Mouse (Mus musculus) liver, embryonic 14.5 days (tissue): ENCODE data around the gene Enox1. TPM values are rescaled to one million over a fixed set of nuclear protein-coding genes. Genes with fewer than 3 reads are reported as not detected.

ENCODE experiments used
- ATAC-seq: fragments of 200-750 bp; cut with Nextera tagmentation; 2 replicates; pipeline ENCODE4 v1.8.0; 2017; ENCODE audit warnings: moderate number of reproducible peaks, mild to moderate bottlenecking, moderate library complexity; ENCODE audit not compliant: insufficient read depth
- DNase-seq, 3 experiments: peaks; one replicate each; pipeline ENCODE4 v3.0.0-alpha.2; 2012 to 2013; ENCODE audit warnings: low read depth in 3 of 3, low spot score in 3 of 3
- H3K27ac ChIP-seq: fragments of 300-500 bp; sonication (generic); 2 replicates; pipeline ENCODE4 v1.5.1; 2014; ENCODE audit warnings: moderate library complexity, mild to moderate bottlenecking, control low read depth, inconsistent platforms
- H3K27me3 ChIP-seq: fragments of 300-500 bp; sonication (generic); 2 replicates; pipeline ENCODE4 v1.6.1; 2014; ENCODE audit warnings: mild to moderate bottlenecking, low read length, moderate library complexity; ENCODE audit not compliant: control insufficient read depth, insufficient read depth
- H3K36me3 ChIP-seq: fragments of 300-500 bp; sonication (generic); replicated peaks from 2 replicates; pipeline ENCODE4 v1.6.1; 2014; ENCODE audit warnings: low read depth; ENCODE audit not compliant: control insufficient read depth, insufficient read depth
- H3K4me1 ChIP-seq, 2 experiments: fragments of 200-500 bp in 1 of 2; fragments of 300-500 bp in 1 of 2; sonication (generic) in 1 of 2; replicated peaks; 2 replicates each; pipeline ENCODE4 v1.6.1; 2012 to 2014; ENCODE audit warnings: antibody characterized with exemption in 1 of 2, inconsistent platforms in 1 of 2, low read length in 1 of 2; ENCODE audit not compliant: control insufficient read depth in 2 of 2, insufficient read depth in 2 of 2
- H3K4me2 ChIP-seq: fragments of 300-500 bp; sonication (generic); 2 replicates; pipeline ENCODE4 v1.6.1; 2014; ENCODE audit warnings: low read depth, mild to moderate bottlenecking, control low read depth, moderate library complexity
- H3K4me3 ChIP-seq, 2 experiments: fragments of 200-500 bp in 1 of 2; fragments of 300-500 bp in 1 of 2; sonication (generic) in 1 of 2; 2 replicates each; pipeline ENCODE4 v1.5.1; 2012 to 2014; ENCODE audit warnings: low read depth in 2 of 2, low read length in 2 of 2, mild to moderate bottlenecking in 2 of 2, control low read depth in 1 of 2, inconsistent platforms in 1 of 2, moderate library complexity in 1 of 2; ENCODE audit not compliant: insufficient read depth in 1 of 2
- H3K9ac ChIP-seq: fragments of 300-500 bp; sonication (generic); replicated peaks from 2 replicates; pipeline ENCODE4 v1.6.1; 2014; ENCODE audit warnings: mild to moderate bottlenecking, control low read depth, moderate library complexity
- H3K9me3 ChIP-seq: fragments of 300-500 bp; sonication (generic); 2 replicates; pipeline ENCODE4 v1.6.1; 2016; ENCODE audit warnings: low read length, mixed read lengths; ENCODE audit not compliant: control insufficient read depth
- CTCF ChIP-seq: IDR thresholded peaks from 2 replicates; pipeline ENCODE4 v1.5.1; 2016; ENCODE audit warnings: antibody characterized with exemption, low read depth, control low read depth
- EP300 ChIP-seq: IDR thresholded peaks from 2 replicates; pipeline ENCODE4 v1.6.1; 2016; ENCODE audit warnings: antibody characterized with exemption, low read depth
- WGBS: fragments of 180-500 bp; shearing (Covaris S2); extraction: QIAGEN DNeasy Blood & Tissue Kit; methylation state at CpG from one replicate; pipeline ENCODE4 v1.1.7; 2014; ENCODE audit not compliant: insufficient replicate concordance; 5-methylcytosine and 5-hydroxymethylcytosine counted together
- polyA plus RNA-seq, 2 experiments: library from polyadenylated mRNA; depleted of rRNA in 1 of 2; stranded (reverse) in 1 of 2; unstranded in 1 of 2; fragments of >200 nt; fragmentation: Nextera tagmentation in 1 of 2; extraction: Ambion mirVana in 1 of 2; gene quantifications; 2 replicates each; pipeline versions ENCODE4 v1.2.1 to v1.2.3; 2012 to 2014

The Enox1 gene
- polyA plus RNA-seq, 2 experiments = 0.07 to 0.10 TPM

GRCm38 (mm10) chr14:77563922-77564321, 407.4 kb downstream of the Enox1 start:
- no peaks in the 10 kb centered on the region; the same call in 1 of the 2 replicates for H3K9me3 ChIP-seq
- H3K27ac ChIP-seq = no peak overlapping the region
- no peaks in the 10 kb centered on the region for H3K4me1 ChIP-seq
- no peak overlapping the region for H3K9ac ChIP-seq
- H3K36me3 ChIP-seq = no peaks in the 10 kb centered on the region
- H3K4me3 ChIP-seq = no peak overlapping the region
- TF ChIP-seq CTCF = no peak
- TF ChIP-seq EP300 = no peak
- no peak for DNase-seq
- WGBS = 78% methylated on average over 5 of the region's 5 CpGs
- no peak for ATAC-seq
- H3K4me2 ChIP-seq = no peak overlapping the region
- no peaks in the 10 kb centered on the region for H3K27me3 ChIP-seq

GRCm38 (mm10) chr14:77567120-77567519, 410.6 kb downstream of the Enox1 start:
- H3K4me3 ChIP-seq = no peak overlapping the region
- TF ChIP-seq CTCF = no peak
- TF ChIP-seq EP300 = no peak
- no peaks in the 10 kb centered on the region for H3K36me3 ChIP-seq
- H3K4me2 ChIP-seq = no peak overlapping the region
- H3K27me3 ChIP-seq = no peaks in the 10 kb centered on the region
- no peak overlapping the region for H3K27ac ChIP-seq
- WGBS = 40% methylated on average over 2 of the region's 2 CpGs
- ATAC-seq (no peak), DNase-seq (no peak)
- no peaks in the 10 kb centered on the region; the same call in 1 of the 2 replicates for H3K9me3 ChIP-seq
- no peaks in the 10 kb centered on the region for H3K4me1 ChIP-seq
- no peak overlapping the region for H3K9ac ChIP-seq

- WGBS = 17% methylated on average over 3 of the region's 3 CpGs
- TF ChIP-seq CTCF (no peak), EP300 (no peak)
- Histone ChIP-seq H3K27me3 (no peaks in the 10 kb centered on the region), H3K9me3 (no peaks in the 10 kb centered on the region), H3K4me2 (no peak overlapping the region), H3K36me3 (no peaks in the 10 kb centered on the region), H3K4me3 (no peak overlapping the region), H3K27ac (no peak overlapping the region), H3K4me1 (no peaks in the 10 kb centered on the region), H3K9ac (no peak overlapping the region)
- DNase-seq (no peak), ATAC-seq (no peak)
These were observed 417.9 kb downstream of the Enox1 start for GRCm38 (mm10) chr14:77574436-77574835.

GRCm38 (mm10) chr14:77576411-77576810, 419.8 kb downstream of the Enox1 start:
- ATAC-seq (no peak), DNase-seq (no peak)
- no peak for TF ChIP-seq EP300
- no peak for TF ChIP-seq CTCF
- Histone ChIP-seq H3K9me3 (no peaks in the 10 kb centered on the region), H3K27me3 (no peaks in the 10 kb centered on the region), H3K4me3 (no peak overlapping the region), H3K4me2 (no peak overlapping the region), H3K27ac (no peak overlapping the region), H3K9ac (no peak overlapping the region), H3K4me1 (no peaks in the 10 kb centered on the region), H3K36me3 (no peaks in the 10 kb centered on the region)
- WGBS = 59% methylated on average over 5 of the region's 5 CpGs

GRCm38 (mm10) chr14:77577481-77578251, 421.1 kb downstream of the Enox1 start:
- Histone ChIP-seq H3K27me3 (no peaks in the 10 kb centered on the region), H3K27ac (no peak overlapping the region), H3K4me2 (no peak overlapping the region), H3K4me1 (no peaks in the 10 kb centered on the region), H3K4me3 (no peak overlapping the region), H3K9me3 (no peaks in the 10 kb centered on the region), H3K36me3 (no peaks in the 10 kb centered on the region), H3K9ac (no peak overlapping the region)
- TF ChIP-seq CTCF = no peak
- no peak for TF ChIP-seq EP300
- DNase-seq = no peak
- no peak for ATAC-seq
- WGBS = 71% methylated on average over 18 of the region's 18 CpGs
